Mouse (Mus musculus): ENCODE measurements around the gene Fbxo34.
A peak's percentile ranks its signal among the peaks of the same experiment; 100 is the strongest.
"Not testable (repeated sequence)": the region's sequence is repeated elsewhere in the genome, so short reads cannot be mapped to it uniquely, and the experiment has no call there.

Gene Fbxo34

DNA sequence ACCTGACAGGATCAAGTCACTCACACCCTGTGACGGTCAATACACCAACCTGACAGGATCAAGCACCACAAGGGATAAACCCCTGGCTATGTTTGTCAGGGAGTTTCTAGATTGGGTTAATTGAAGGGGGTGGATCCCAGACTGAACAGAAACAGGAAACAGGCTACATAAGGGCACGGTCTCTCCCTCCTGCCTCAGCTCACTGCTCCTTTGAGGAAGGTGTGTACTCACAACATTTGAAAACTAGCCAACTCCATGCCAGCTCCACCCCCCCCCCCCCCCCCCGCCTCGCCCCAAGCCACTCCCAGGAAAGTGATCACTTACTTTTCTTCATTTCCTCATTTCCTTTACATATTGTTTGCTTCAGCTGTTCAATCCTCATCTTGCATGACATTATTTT is 104.0 kb downstream of the Fbxo34 start:
- DNase-seq (ENCODE audit: low read depth in 1 of 2, low spot score in 2 of 2) = no peak

DNA sequence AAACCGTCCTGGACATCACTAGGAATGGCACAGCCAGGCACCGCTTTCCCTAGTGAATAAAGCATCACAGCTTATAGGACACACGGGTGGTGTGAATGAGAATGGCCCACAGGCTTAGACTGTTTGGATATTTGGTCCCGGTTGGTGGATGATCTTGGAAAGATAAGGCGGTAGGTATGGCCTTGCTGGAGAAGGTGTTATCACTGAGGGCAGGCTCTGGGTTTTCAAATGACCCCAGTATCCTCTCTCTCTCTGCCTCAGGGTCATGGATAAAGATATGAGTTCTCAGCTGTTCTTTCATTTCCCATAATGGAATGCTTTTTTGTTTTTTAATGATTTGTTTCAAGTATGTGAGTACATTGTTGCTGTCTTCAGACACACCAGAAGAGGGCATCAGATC is 105.0 kb downstream of the Fbxo34 start:
- no peak for DNase-seq (ENCODE audit: low read depth in 1 of 2, low spot score in 2 of 2)

GRCm38 (mm10) chr14:47560714-47561113 is 110.5 kb downstream of the Fbxo34 start:
- DNase-seq (ENCODE audit: low read depth in 1 of 2, low spot score in 2 of 2) = no peak

- DNase-seq (ENCODE audit: low read depth in 1 of 2, low spot score in 2 of 2) = no peak
These were observed 112.3 kb downstream of the Fbxo34 start for GRCm38 (mm10) chr14:47562530-47562929.

DNA sequence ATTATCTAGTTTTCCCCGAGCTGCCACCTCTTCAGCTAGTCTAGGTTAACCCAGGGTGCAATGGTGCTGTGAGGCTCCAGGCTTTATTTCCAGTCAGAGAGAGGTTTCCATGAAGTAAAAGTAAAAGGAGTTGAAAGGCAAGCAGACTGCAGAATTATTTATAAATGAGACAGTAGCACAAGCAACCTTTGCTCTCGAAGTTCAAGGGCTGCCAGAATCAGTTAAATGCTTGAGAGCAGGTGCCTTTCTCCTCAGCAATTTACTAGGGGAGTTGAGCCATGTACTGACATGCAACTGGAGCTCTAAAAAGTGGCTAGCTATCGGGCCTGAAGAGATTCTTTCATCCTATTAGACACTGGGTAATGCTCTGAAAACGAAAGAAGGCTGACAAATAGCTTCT is 112.9 kb downstream of the Fbxo34 start:
- no peak for DNase-seq (ENCODE audit: low read depth in 1 of 2, low spot score in 2 of 2)

- DNase-seq (ENCODE audit: low read depth in 1 of 2, low spot score in 2 of 2) = peak; percentile 75 to 81
These were observed 117.9 kb downstream of the Fbxo34 start for GRCm38 (mm10) chr14:47567962-47568652.

- DNase-seq (ENCODE audit: low read depth in 1 of 2, low spot score in 2 of 2) = not testable (repeated sequence)
These were observed 120.3 kb downstream of the Fbxo34 start, which contains the start of gene Atg14 for GRCm38 (mm10) chr14:47570549-47570948. Gene Atg14 (minus strand): TSS chr14:47570649.

GRCm38 (mm10) chr14:47572707-47573106 is 122.5 kb downstream of the Fbxo34 start:
- no peak for DNase-seq (ENCODE audit: low read depth in 1 of 2, low spot score in 2 of 2)

GRCm38 (mm10) chr14:47574721-47575120 is 124.5 kb downstream of the Fbxo34 start:
- DNase-seq (ENCODE audit: low read depth in 1 of 2, low spot score in 2 of 2) = no peak

GRCm38 (mm10) chr14:47576687-47577086 is 126.5 kb downstream of the Fbxo34 start:
- no peak for DNase-seq (ENCODE audit: low read depth in 1 of 2, low spot score in 2 of 2)

DNA sequence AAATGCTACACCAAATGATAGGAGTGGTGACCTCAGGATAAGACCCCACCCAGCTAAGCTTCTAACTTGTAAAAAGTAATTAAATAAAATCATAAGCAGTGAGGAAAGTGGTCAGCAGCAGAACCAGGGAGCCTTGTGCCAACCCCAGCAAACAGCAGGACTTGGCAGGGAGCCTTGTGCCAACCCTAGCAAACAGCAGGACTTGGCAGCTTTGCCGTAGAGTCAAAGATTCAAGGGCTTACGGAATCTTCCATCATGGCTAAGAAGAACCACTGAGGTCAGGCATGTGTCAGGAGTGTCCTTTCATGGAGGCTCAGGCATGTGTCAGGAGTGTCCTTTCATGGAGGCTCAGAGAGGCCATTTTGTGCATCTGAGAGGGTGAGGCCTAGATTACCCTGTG is 127.9 kb downstream of the Fbxo34 start:
- DNase-seq (ENCODE audit: low read depth in 1 of 2, low spot score in 2 of 2) = no peak

GRCm38 (mm10) chr14:47581280-47581679 is 131.1 kb downstream of the Fbxo34 start:
- no peak for DNase-seq (ENCODE audit: low read depth in 1 of 2, low spot score in 2 of 2)

Data from monocyte, adult 2 months (primary cell).